9 mouse cellular contexts compared by ENCODE assay signal in genomic region chr8:87037620-87038380, GRCm38 (mm10).
A peak's percentile ranks its signal among the peaks of the same experiment; 100 is the strongest.
DNase-seq lines count a peak whose midpoint lies in the region; ATAC-seq lines count a peak whose summit lies in the region.
"Had no signal": no experiment of that assay in that cellular context is flagged by ENCODE, and none has a peak within 500 bp of the region (broad histone marks: within the 10 kb centered on the region; RNA-seq: fewer than 3 reads in every experiment).

No protein-coding gene starts in this region.

- H3K4me1 ChIP-seq in forebrain, embryonic 16.5 days (replicated peaks; ENCODE audit: control insufficient read depth, insufficient read depth, low read length): peaks cover 10% of the 10 kb centered on the region
- H3K4me1 ChIP-seq in limb, embryonic 12.5 days (replicated peaks): peaks cover 12% of the 10 kb centered on the region

- H3K27ac ChIP-seq in forebrain, embryonic 16.5 days (ENCODE audit: low read length): no peak overlapping the region
- no peak overlapping the region for H3K27ac ChIP-seq in limb, embryonic 12.5 days

- ATAC-seq in forebrain, embryonic 16.5 days: peak; percentile 47; the same call in 1 of the 2 replicates
- no peak for ATAC-seq in limb, embryonic 12.5 days (ENCODE audit: insufficient number of reproducible peaks, insufficient read depth, low FRiP score, low TSS enrichment, low read depth)
- ATAC-seq: Patski had no signal

- 4% methylated on average over 48 of the region's 48 CpGs for WGBS in forebrain, embryonic 16.5 days
- 2% methylated on average over 48 of the region's 48 CpGs for WGBS in limb, embryonic 12.5 days

- no peaks in the 10 kb centered on the region for H3K9me3 ChIP-seq in forebrain, embryonic 16.5 days (ENCODE audit: control insufficient read depth, low read length)
- no peaks in the 10 kb centered on the region for H3K9me3 ChIP-seq in limb, embryonic 12.5 days

- H3K27me3 ChIP-seq in forebrain, embryonic 16.5 days (replicated peaks; ENCODE audit: control insufficient read depth, insufficient read depth, low read length): no peaks in the 10 kb centered on the region
- peaks cover 39% of the 10 kb centered on the region for H3K27me3 ChIP-seq in limb, embryonic 12.5 days

- no peaks in the 10 kb centered on the region for H3K36me3 ChIP-seq in forebrain, embryonic 16.5 days (ENCODE audit: control insufficient read depth, insufficient read depth)
- H3K36me3 ChIP-seq in limb, embryonic 12.5 days: no peaks in the 10 kb centered on the region

- peak; percentile 28 to 38 for DNase-seq in kidney, postnatal 4 days
- no peak for DNase-seq in kidney, adult 9 months
- peak; percentile 32 for DNase-seq in cerebellum, adult 11-12 months
- DNase-seq in retina, embryonic 14.5 days (ENCODE audit: low spot score): peak; percentile 62
- DNase-seq in right cerebral cortex, postnatal 36 days (ENCODE audit: low spot score in 2 of 2): no peak
- DNase-seq in frontal cortex, postnatal 14 days (ENCODE audit: low spot score in 2 of 2): no peak

- peak overlapping the region; percentile 67 for H3K4me2 ChIP-seq in forebrain, embryonic 16.5 days (ENCODE audit: low read length)
- H3K4me2 ChIP-seq in limb, embryonic 12.5 days: peak overlapping the region; percentile 95

- peak overlapping the region; percentile 46 for H3K9ac ChIP-seq in forebrain, embryonic 16.5 days (replicated peaks; ENCODE audit: low read depth, low read length)
- peak overlapping the region; percentile 64 for H3K9ac ChIP-seq in limb, embryonic 12.5 days (replicated peaks)

- H3K4me3 ChIP-seq in forebrain, embryonic 16.5 days (replicated peaks; ENCODE audit: low read length): peak overlapping the region; percentile 40
- peak overlapping the region; percentile 47 for H3K4me3 ChIP-seq in limb, embryonic 12.5 days (replicated peaks)

Comparison
In these comparisons a context has a peak if more than half of its experiments do, and no peak if none do; other contexts are left out.
1. DNase-seq: peak in kidney, postnatal 4 days (2 of 2), cerebellum, adult 11-12 months (single experiment) and retina, embryonic 14.5 days (single experiment); none in kidney, adult 9 months (single experiment), right cerebral cortex, postnatal 36 days (0 of 2) and frontal cortex, postnatal 14 days (0 of 2).